Mouse (Mus musculus): ENCODE results near the gene Slc25a54.

Slc25a54 gene

DNA sequence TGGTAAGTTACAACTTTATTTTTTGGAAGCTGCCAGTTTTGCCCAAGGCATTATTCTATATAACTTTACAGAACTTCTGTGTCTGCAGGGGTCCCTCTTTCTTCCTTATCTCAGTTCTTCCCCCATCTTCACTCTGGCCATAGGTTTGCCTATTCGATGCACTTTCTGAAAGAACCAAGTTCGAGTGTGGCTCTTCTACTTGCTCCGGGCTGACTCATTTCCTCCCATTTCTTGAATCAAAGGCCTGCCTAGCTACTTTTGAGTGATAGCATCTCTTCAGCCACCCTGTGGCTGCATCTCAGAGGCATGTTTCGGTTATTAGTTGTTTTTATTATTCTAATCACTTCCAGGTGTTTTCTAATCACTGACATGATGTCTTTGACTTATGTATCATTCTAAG, 43.8 kb downstream of the Slc25a54 start:
- peak; percentile 79 for DNase-seq (ENCODE audit: low read depth, low spot score)

DNA sequence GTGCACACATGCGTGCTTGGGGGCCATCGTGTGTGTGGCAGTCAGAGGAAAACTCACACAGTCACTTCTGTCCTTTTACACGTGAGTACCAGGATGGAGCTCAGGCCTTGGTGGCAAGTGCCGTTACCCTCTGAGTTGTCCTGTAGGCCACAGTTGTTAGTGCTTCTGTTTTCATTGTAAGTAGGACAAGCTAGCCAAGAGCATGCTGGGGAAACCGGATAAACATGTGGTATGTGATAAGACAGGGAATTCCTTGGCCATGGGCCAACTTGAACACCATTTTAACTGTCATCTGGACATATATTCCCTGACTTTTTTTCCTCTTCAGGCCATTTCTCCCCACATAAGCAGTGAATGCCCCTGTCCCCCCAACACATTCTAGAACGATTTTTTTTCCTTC, 45.3 kb downstream of the Slc25a54 start:
- peak; percentile 41 for DNase-seq (ENCODE audit: low read depth, low spot score)

DNA sequence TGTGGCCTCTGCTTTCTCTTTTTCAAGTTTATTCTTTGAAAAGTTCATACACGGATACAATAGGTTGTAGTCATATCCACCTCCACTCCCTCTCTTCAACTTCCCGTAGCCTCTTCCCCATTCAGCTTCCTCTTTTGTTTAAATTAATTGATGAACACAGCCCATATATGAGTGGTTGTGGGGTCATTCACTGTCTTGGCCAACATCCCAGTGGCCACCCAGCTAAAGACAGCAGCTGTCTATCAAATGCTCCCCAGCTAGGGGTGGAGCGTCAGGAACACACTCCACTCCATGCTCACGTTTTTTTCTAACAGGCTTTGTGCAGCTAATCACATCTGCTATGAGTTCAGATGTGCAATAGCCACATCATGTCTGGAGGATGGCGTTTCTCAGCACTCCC, 49.5 kb downstream of the Slc25a54 start:
- DNase-seq (ENCODE audit: low read depth, low spot score): no peak

DNA sequence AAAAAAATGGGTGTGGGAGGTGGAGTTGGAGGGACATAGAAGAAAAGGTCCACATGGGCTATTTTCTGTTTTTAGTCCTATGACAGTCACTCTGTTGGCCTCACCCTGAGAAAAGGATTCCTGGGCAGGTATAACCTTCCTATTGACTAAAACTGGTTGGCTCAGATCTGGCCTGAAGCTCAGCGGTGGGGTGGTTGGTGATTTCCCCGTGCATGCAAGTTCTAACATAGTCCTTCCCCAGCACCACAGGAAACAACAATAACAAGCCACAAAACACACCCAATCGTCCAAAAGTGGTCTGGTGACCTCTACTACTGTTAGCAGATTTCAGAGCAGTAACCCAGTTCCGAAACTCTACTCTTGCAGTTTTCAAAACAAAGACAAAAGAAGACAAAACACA, 52.7 kb downstream of the Slc25a54 start:
- no peak for DNase-seq (ENCODE audit: low read depth, low spot score)

- no peak for DNase-seq (ENCODE audit: low read depth, low spot score)
These were observed 53.8 kb downstream of the Slc25a54 start for GRCm38 (mm10) chr3:109134036-109134435.

GRCm38 (mm10) chr3:109135352-109135751, 55.1 kb downstream of the Slc25a54 start:
- no peak for DNase-seq (ENCODE audit: low read depth, low spot score)

- DNase-seq (ENCODE audit: low read depth, low spot score): no peak
These were observed 72.3 kb downstream of the Slc25a54 start for GRCm38 (mm10) chr3:109152561-109152960.

DNA sequence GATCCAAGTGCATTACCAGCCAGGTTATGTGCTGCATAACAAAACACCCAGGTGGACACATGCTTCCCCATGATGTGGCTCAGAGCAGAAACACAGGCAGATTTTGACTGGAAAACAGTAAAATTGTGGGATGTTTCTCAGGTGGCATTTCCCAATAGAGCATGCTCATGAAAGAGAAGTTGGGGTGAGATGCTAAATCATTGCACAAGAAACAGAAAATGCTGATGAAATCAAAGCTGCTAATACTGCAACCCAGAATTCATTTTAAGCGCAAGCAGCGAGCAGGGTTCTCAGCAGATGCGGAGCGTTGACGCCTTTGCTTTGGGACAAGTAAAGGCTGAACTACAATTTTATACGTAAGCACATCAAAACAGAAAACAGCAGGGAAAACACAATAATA, 73.1 kb downstream of the Slc25a54 start:
- no peak for DNase-seq (ENCODE audit: low read depth, low spot score)

GRCm38 (mm10) chr3:109155926-109156669, 75.8 kb downstream of the Slc25a54 start:
- peak; percentile 97 for DNase-seq (ENCODE audit: low read depth, low spot score)

DNA sequence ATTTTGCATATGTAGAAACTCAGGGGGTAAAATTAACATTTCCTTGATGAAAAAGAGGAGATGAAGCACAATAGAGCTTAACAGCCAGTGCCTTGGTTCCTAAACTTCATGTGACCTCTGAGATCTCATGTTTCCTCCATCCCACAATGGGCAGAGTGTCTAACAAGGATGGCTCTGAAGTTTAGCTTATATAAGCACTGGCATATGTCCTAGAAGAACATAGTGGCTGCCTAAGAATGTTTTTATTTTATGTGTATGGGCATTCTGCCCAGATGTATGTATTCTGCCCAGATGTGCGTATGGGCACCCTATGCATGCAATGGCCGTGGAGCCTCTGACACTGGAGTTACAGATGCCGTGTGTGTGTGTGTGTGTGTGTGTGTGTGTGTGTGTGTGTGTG, 77.2 kb downstream of the Slc25a54 start:
- peak; percentile 40 for DNase-seq (ENCODE audit: low read depth, low spot score)

- peak; percentile 45 for DNase-seq (ENCODE audit: low read depth, low spot score)
These were observed 83.8 kb downstream of the Slc25a54 start for GRCm38 (mm10) chr3:109164088-109164487.

- peak; percentile 93 for DNase-seq (ENCODE audit: low read depth, low spot score)
These were observed 84.4 kb downstream of the Slc25a54 start for GRCm38 (mm10) chr3:109164644-109165043.

GRCm38 (mm10) chr3:109165214-109165829, 85.1 kb downstream of the Slc25a54 start:
- peak; percentile 97 for DNase-seq (ENCODE audit: low read depth, low spot score)

Measured in 3T3-L1 (cell line).